Mouse (Mus musculus): ENCODE results near the gene Polr3a. TPM values are rescaled to one million over a fixed set of nuclear protein-coding genes. Genes with fewer than 3 reads are reported as not detected.
"Not testable (repeated sequence)": the region's sequence is repeated elsewhere in the genome, so short reads cannot be mapped to it uniquely, and the experiment has no call there.

Polr3a gene
- total RNA-seq, 2 experiments from 2014 or later: 38.3 to 39.2 TPM

DNA sequence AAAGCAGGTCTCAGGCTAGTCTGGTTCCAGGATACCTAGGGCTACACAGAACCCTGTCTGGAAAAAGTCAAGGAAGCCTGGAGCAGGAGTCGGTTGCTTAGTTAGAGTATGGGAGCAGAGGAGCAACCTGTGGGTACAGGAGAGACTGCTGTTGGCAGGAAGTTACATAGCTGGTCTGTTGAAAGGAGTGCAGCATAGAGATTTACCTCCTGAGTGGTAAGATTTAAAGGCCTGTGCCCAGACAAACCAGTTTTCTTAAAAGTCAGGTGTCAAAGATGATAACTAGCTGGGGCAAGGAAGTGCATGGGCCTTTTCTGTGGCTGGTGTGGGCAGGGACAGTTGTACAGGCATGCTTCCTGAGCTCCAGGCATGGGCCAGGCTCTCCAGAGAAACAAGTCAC, 10.6 kb upstream of the Polr3a start:
- intact Hi-C loops (cut with DNase I): no loop called here

DNA sequence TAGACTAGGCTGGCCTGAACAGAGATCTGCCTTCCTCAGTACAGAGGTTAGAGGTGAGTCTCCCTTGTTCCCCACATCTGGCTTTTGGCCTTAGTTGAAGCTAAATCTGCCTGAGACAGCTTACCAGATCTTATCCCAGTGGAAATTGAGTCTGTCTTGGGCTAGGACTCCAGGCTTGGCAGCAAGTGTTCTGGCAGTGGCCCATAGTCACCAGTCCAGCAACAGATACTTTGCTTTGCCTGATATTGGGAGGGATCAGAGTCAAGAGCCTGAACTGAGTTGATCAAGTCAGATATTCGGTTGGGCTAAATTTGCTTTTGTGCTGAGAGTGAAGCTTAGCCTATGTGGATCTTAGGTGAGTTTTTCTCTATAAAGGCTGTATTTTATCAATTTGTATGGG, 9.6 kb upstream of the Polr3a start:
- intact Hi-C loops (cut with DNase I): no loop called here
- DNase-seq (ENCODE audit: low spot score in 2 of 2): no peak

More for the DNA sequence above, 10.6 kb upstream of the Polr3a start:
- no peak for DNase-seq (ENCODE audit: low spot score in 2 of 2)

DNA sequence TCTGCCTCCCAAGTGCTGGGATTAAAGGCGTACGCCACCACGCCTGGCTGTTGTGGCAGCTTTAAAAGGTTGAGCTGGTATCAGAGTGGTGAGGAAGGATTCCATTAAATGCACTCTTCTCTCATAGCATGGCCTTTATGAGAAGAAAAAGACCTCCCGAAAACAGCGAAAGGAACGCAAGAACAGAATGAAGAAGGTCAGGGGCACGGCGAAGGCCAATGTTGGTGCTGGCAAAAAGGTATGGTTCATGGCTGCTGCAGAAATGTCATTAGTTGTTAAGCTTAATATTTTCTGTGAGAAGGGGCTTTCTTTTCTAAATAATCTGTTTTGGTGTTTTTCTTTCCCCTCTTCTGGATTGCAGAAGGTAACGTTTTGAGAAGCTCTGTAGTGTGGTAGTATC, 6.4 kb upstream of the Polr3a start:
- intact Hi-C loops (cut with DNase I): no loop called here
- DNase-seq (ENCODE audit: low spot score in 2 of 2): no peak

GRCm38 (mm10) chr14:24491266-24491981, 4.6 kb upstream of the Polr3a start:
- intact Hi-C loops (cut with DNase I): no loop called here
- no peak for DNase-seq (ENCODE audit: low spot score in 2 of 2)

- intact Hi-C loops (cut with DNase I): no loop called here
Measured at GRCm38 (mm10) chr14:24490468-24491265, 3.8 kb upstream of the Polr3a start.

DNA sequence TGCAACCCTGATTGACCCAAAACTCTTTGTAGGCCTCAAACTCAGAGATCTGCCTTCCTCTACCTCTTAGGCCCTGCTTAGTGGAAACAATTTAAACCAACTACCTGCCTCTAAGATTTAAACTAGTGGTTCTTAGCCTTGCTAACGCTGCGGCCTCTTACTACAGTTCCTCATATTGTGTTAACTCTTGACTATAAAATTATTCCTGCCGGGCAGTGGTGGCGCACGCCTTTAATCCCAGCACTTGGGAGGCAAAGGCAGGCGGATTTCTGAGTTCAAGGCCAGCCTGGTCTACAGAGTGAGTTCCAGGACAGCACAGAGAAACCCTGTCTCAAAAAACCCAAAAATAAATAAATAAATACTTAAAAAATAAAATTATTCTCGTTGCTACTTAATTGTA, 2.9 kb upstream of the Polr3a start:
- intact Hi-C loops (cut with DNase I); DNase-seq (ENCODE audit: low spot score in 2 of 2): not testable (repeated sequence)

More at GRCm38 (mm10) chr14:24490468-24491265, 3.8 kb upstream of the Polr3a start:
- DNase-seq (ENCODE audit: low spot score in 2 of 2): peak; percentile 97

GRCm38 (mm10) chr14:24486241-24486767, 554 bp downstream of the Polr3a start:
- intact Hi-C loops (cut with DNase I): no loop called here
- DNase-seq (ENCODE audit: low spot score in 2 of 2): no peak

GRCm38 (mm10) chr14:24468806-24469205, 18.1 kb downstream of the Polr3a start:
- intact Hi-C loops (cut with DNase I): loop anchor here (5.0 kb wide), 1 partner anchor 157 kb away; no protein-coding TSS in a partner anchor
- no peak for DNase-seq (ENCODE audit: low spot score in 2 of 2)

- DNase-seq (ENCODE audit: low spot score in 2 of 2): no peak
Measured at GRCm38 (mm10) chr14:24458191-24458590, 28.7 kb downstream of the Polr3a start.

GRCm38 (mm10) chr14:24443529-24443928, 43.3 kb downstream of the Polr3a start:
- DNase-seq (ENCODE audit: low spot score in 2 of 2): not testable (repeated sequence)
- intact Hi-C loops (cut with DNase I): loop anchor here (5.0 kb wide), 1 partner anchor 56 kb away; no protein-coding TSS in a partner anchor

More at GRCm38 (mm10) chr14:24458191-24458590, 28.7 kb downstream of the Polr3a start:
- intact Hi-C loops (cut with DNase I): loop anchor here (10.0 kb wide), 1 partner anchor 173 kb away; no protein-coding TSS in a partner anchor

Other genes with a start within 250 kb of the Polr3a start
- 10 to 100 TPM; 24.8 to 42.8 TPM for gene Dlg5, start 241.1 kb downstream of the Polr3a start, total RNA-seq (2021)
- not detected for gene E330034G19Rik, start 193.8 kb downstream of the Polr3a start, total RNA-seq (2021)
- gene Rps24, start 67 bp upstream of the Polr3a start, total RNA-seq (2021): 100 to 1,000 TPM; 665 to 675 TPM